Mouse (Mus musculus) spleen, postnatal 0 days (tissue): ENCODE measurements around the gene A26c2. TPM values are rescaled to one million over a fixed set of nuclear protein-coding genes. Genes with fewer than 3 reads are reported as not detected.

Experiments used
- polyA plus RNA-seq: library from polyadenylated mRNA; unstranded; fragments of >200 nt; fragmentation: Nextera tagmentation; extraction: Ambion mirVana; gene quantifications from 2 replicates; pipeline ENCODE4 v1.2.1, GENCODE M21; 2015

Gene A26c2
- polyA plus RNA-seq, result not detected in 2 replicates

DNA sequence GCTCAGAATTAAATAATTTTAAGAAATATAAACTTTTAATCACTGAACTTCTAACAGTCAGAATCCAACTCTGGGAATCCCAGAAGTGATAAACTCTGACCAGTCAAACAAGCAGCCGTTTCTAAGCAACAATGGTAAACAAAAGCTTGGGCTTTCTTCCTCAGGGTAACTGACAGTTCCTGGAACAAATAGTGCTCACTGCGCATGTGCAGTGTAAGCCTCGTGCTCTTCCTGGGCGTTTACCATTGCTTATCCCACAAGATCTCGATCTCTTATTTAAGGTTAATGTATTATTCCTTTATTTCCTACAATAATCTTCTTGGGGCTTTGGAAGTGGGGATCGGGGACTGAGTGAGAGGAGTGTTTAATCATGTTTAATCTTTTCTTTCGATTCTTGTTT lies at the start of gene A26c2:
Gene A26c2 (minus strand): TSS at position 101 of the 400 bp plus-strand sequence.

